14 mouse cellular contexts compared by ENCODE assay signal in genomic region chr6:29247072-29247471, GRCm38 (mm10).
"Had no signal": no experiment of that assay in that cellular context is flagged by ENCODE, and none has a peak within 500 bp of the region (broad histone marks: within the 10 kb centered on the region; RNA-seq: fewer than 3 reads in every experiment).

No protein-coding gene starts in this region.

- H3K4me2 ChIP-seq: midbrain, embryonic 13.5 days; neural tube, embryonic 12.5 days had no signal

- H3K27ac ChIP-seq: left cerebral cortex, adult 2 months; limb, embryonic 10.5 days; liver, embryonic 14.5 days; midbrain, embryonic 13.5 days; neural tube, embryonic 12.5 days had no signal

- H3K9ac ChIP-seq: liver, embryonic 14.5 days; midbrain, embryonic 13.5 days; neural tube, embryonic 12.5 days had no signal

- H3K4me1 ChIP-seq: midbrain, embryonic 13.5 days; neural tube, embryonic 12.5 days had no signal

- ATAC-seq: lung, postnatal 0 days; midbrain, embryonic 13.5 days had no signal

- H3K9me3 ChIP-seq: limb, embryonic 10.5 days; midbrain, embryonic 13.5 days; neural tube, embryonic 12.5 days had no signal

- H3K4me3 ChIP-seq: left cerebral cortex, adult 2 months; limb, embryonic 10.5 days; midbrain, embryonic 13.5 days; neural tube, embryonic 12.5 days had no signal

- H3K36me3 ChIP-seq: limb, embryonic 10.5 days; midbrain, embryonic 13.5 days; neural tube, embryonic 12.5 days had no signal

- DNase-seq: kidney, adult 8-10 months; kidney, postnatal 25 days; lung, adult 2 months; lung, postnatal 4 days; retina, postnatal 1 day; right cerebral cortex, postnatal 4 days; spleen, adult 18-20 months; thymus, postnatal 4 days had no signal

- H3K27me3 ChIP-seq: midbrain, embryonic 13.5 days; neural tube, embryonic 12.5 days had no signal
